Mouse (Mus musculus) intestine, embryonic 16.5 days (tissue): ENCODE measurements at regions not wholly inside any gene's neighbourhood (a gene's known extent, or its start where the extent isn't known, plus 50 kb on each side); places are given as distances from the start of the nearest gene placed in this dataset.

Experiments used
- ATAC-seq: fragments of 200-750 bp; cut with Nextera tagmentation; 2 replicates; pipeline ENCODE4 v1.8.0; 2017; ENCODE audit warnings: moderate TSS enrichment, moderate library complexity
- H3K27ac ChIP-seq: fragments of 300-500 bp; sonication (generic); 2 replicates; pipeline ENCODE4 v1.5.1; 2014; ENCODE audit warnings: mild to moderate bottlenecking, low read length
- H3K27me3 ChIP-seq: fragments of 300-500 bp; sonication (generic); replicated peaks from 2 replicates; pipeline ENCODE4 v1.6.1; 2014; ENCODE audit warnings: low read length, control low read depth, mixed read lengths; ENCODE audit not compliant: control insufficient read depth, insufficient read depth
- H3K36me3 ChIP-seq: fragments of 300-500 bp; sonication (generic); 2 replicates; pipeline ENCODE4 v1.6.1; 2014; ENCODE audit warnings: low read length, control low read depth; ENCODE audit not compliant: control insufficient read depth, insufficient read depth
- H3K4me1 ChIP-seq: fragments of 300-500 bp; sonication (generic); 2 replicates; pipeline ENCODE4 v1.6.1; 2014; ENCODE audit warnings: low read length, control low read depth, mixed read lengths; ENCODE audit not compliant: control insufficient read depth, insufficient read depth
- H3K4me2 ChIP-seq: fragments of 300-500 bp; sonication (generic); 2 replicates; pipeline ENCODE4 v1.6.1; 2014; ENCODE audit warnings: low read depth, low read length, control low read depth
- H3K4me3 ChIP-seq: fragments of 300-500 bp; sonication (generic); 2 replicates; pipeline ENCODE4 v1.5.1; 2014; ENCODE audit warnings: mild to moderate bottlenecking, low read length
- H3K9ac ChIP-seq: fragments of 300-500 bp; sonication (generic); 2 replicates; pipeline ENCODE4 v1.6.1; 2014; ENCODE audit warnings: low read depth, low read length
- H3K9me3 ChIP-seq: fragments of 300-500 bp; sonication (generic); 2 replicates; pipeline ENCODE4 v1.6.1; 2016; ENCODE audit warnings: low read length, control low read depth; ENCODE audit not compliant: control insufficient read depth
- WGBS: fragments of 180-500 bp; shearing (Covaris S2); extraction: QIAGEN DNeasy Blood & Tissue Kit; methylation state at CpG from one replicate; pipeline ENCODE4 v1.1.7; 2014; 5-methylcytosine and 5-hydroxymethylcytosine counted together

DNA sequence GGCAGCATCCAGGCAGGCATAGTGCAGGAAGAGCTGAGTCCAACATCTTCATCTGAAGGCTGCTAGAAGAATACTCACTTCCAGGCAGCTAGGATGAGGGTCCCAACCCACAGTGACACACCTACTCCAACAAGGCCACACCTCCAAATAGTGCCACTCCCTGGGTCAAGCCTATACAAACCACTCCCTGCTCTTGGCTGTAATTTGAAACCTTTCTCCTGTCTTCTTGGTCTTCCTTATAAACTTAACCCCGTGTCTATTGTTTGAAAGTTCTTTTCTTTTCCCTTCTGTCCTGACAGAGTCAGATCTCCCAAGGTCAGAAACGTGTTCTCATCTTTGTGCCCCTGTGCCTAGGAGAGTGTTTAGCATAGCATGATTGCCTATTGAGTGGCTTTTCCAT lies 311.2 kb downstream of the Adgrl2 start:
- no peak overlapping the region for H3K4me2 ChIP-seq
- no peaks in the 10 kb centered on the region for H3K27me3 ChIP-seq
- no peaks in the 10 kb centered on the region for H3K9me3 ChIP-seq
- no peaks in the 10 kb centered on the region for H3K36me3 ChIP-seq
- H3K4me3 ChIP-seq = no peak overlapping the region
- ATAC-seq = no peak
- H3K4me1 ChIP-seq = no peaks in the 10 kb centered on the region
- H3K27ac ChIP-seq = no peak overlapping the region
- no peak overlapping the region for H3K9ac ChIP-seq
- WGBS = 44% methylated on average over 2 of the region's 2 CpGs

DNA sequence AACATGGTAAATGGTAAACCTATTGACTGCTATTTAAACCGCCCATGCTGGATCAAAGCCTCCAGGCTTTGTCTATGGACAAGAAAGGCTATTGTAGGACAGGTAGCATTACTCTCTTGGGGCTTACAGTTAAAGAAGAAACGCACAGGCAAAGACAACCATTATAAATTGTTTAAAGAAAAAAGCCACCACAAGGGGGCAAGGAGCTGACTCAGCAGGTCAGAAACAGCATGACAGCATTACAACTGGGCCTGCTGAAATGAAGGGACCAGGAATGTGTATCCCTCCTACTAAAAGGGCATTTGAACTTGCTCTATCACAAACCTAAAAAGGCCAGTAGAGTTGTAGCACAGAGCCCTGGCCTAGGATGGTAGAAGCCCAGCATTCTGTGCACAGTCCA lies 314.3 kb downstream of the Adgrl2 start:
- no peak for ATAC-seq
- Histone ChIP-seq H3K27me3 (no peaks in the 10 kb centered on the region), H3K36me3 (no peaks in the 10 kb centered on the region), H3K9ac (no peak overlapping the region), H3K4me2 (no peak overlapping the region), H3K27ac (no peak overlapping the region), H3K4me1 (no peaks in the 10 kb centered on the region), H3K9me3 (no peaks in the 10 kb centered on the region), H3K4me3 (no peak overlapping the region)
- 74% methylated on average over 2 of the region's 2 CpGs for WGBS

DNA sequence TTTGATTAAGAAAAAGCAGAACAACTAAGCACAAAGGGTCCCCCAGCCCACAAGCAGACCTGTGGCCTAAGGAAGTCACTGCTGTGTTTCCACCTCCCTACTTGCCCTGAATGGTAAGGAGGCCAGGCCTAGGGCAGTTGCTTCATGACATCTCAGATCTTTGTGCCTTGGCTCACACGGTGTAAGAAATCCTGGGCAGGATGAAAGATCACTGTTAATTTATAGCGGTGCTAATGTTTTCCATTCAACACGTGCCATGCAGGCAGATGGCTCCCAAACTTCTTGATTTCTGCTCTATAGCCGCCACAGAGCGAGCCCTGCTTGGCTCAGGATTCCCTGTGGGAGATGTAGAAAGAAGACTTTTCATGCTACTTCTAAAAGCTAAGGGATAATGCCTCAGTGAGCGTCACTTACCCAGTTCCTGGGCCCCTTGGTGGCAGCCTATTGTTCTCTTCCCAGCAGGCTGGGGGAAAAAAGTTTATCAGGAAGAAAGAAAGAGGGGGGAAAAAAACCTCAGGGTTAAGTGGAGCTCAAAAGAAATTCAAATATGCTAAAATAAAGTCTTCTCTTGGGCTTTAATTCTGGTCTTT lies 327.4 kb downstream of the Adgrl2 start:
- Histone ChIP-seq H3K4me2 (no peak overlapping the region), H3K4me1 (no peaks in the 10 kb centered on the region), H3K27me3 (no peaks in the 10 kb centered on the region), H3K27ac (no peak overlapping the region), H3K9me3 (no peaks in the 10 kb centered on the region; the same call in 1 of the 2 replicates), H3K36me3 (no peaks in the 10 kb centered on the region), H3K9ac (no peak overlapping the region), H3K4me3 (no peak overlapping the region)
- 36% methylated on average over 6 of the region's 6 CpGs for WGBS
- ATAC-seq = no peak

DNA sequence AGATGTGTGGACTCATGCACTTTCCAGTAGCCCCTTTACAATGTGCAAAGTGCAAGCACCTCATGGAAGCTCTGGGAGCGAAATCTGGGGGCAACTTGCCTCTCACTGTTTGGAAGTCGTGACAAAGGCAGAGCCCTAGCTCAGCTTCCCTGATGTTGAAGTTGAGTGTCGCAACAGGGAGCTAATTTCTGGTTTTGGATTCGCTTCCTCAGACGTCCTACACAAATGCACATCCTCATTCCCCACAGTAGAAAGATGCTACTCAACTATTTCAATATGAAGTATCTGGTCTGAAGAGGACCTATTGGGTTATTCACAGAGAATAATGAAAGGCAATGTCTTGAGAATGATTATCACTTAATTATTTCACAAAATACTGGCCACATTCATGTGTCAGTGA lies 331.3 kb downstream of the Adgrl2 start:
- H3K36me3 ChIP-seq = no peaks in the 10 kb centered on the region
- no peak overlapping the region for H3K27ac ChIP-seq
- no peaks in the 10 kb centered on the region for H3K9me3 ChIP-seq
- no peak overlapping the region for H3K4me2 ChIP-seq
- no peak overlapping the region for H3K4me3 ChIP-seq
- H3K4me1 ChIP-seq = no peaks in the 10 kb centered on the region
- no peaks in the 10 kb centered on the region for H3K27me3 ChIP-seq
- no peak overlapping the region for H3K9ac ChIP-seq
- 88% methylated on average over 5 of the region's 5 CpGs for WGBS
- no peak for ATAC-seq

DNA sequence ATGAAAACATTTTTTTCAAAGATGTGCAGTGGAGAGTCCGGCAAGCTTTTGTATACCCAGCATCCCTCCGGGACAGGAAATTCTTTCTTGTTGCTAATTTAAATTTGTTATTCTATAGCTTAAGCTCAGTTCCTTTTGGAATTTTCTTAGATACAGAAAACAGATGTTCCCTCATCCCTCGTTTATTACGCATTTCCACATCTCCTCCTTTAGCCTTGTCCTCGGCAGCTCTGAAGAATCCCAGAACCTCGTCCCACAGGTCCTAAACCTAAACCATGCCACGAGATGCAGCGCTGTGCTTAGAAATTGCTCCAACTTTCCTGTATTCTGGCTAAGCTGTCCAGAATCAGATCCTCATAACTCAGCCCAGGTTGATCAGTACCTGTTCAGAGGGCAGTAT lies 332.0 kb downstream of the Adgrl2 start:
- H3K36me3 ChIP-seq = no peaks in the 10 kb centered on the region
- no peak overlapping the region for H3K4me2 ChIP-seq
- no peaks in the 10 kb centered on the region for H3K27me3 ChIP-seq
- ATAC-seq = no peak
- 61% methylated on average over 8 of the region's 8 CpGs for WGBS
- H3K9me3 ChIP-seq = no peaks in the 10 kb centered on the region
- H3K4me3 ChIP-seq = no peak overlapping the region
- no peak overlapping the region for H3K9ac ChIP-seq
- no peaks in the 10 kb centered on the region for H3K4me1 ChIP-seq
- no peak overlapping the region for H3K27ac ChIP-seq

DNA sequence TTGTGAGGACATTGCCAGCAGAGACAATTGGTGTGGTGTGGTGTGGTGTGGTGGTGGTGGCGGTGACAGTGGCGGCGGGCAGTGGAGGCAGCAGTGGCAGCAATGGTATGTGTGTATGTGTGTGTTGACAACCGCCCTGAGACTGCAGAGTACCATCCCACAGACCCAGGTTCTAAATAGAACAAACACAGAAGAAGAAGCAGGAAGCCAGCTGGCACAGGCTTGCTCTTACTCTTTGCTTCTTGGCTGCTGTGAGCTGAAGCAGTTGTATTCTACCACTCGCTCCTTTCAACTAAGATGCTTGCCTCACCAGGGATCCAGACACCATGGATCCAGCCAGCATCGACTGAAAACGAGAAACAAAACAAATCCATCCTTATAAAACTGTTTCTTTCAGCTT lies 334.2 kb downstream of the Adgrl2 start:
- 86% methylated on average over 7 of the region's 7 CpGs for WGBS

DNA sequence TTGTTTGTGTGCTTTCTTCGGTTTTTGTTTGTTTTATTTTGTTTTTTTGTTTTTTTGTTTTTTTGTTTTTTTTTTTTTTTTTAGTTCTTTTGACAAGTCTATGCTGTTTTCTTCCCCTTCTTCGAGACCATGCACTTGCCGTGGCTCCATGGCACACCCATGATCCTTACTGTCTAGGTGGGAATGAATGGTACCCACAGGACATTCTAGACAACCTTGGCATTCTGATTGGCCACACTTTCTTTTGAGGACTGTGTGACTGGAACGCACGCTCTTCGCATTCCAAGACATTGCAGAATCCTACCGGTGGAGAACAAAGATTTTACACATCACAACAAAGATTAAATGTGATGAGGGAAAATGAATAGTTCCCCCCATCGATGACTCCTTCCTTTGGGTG lies 340.1 kb downstream of the Adgrl2 start:
- ATAC-seq = no peak
- H3K9ac ChIP-seq = no peak overlapping the region
- no peak overlapping the region for H3K4me2 ChIP-seq
- WGBS = 69% methylated on average over 8 of the region's 8 CpGs
- H3K9me3 ChIP-seq = no peaks in the 10 kb centered on the region
- 0 out of 2 replicates have a peak, but pooled peaks cover 4% of the 10 kb centered on the region for H3K4me1 ChIP-seq
- H3K36me3 ChIP-seq = no peaks in the 10 kb centered on the region
- no peak overlapping the region for H3K27ac ChIP-seq
- H3K27me3 ChIP-seq = no peaks in the 10 kb centered on the region
- no peak overlapping the region for H3K4me3 ChIP-seq

More for the DNA sequence above, 334.2 kb downstream of the Adgrl2 start:
- Histone ChIP-seq H3K4me3 (no peak overlapping the region), H3K27ac (no peak overlapping the region), H3K36me3 (no peaks in the 10 kb centered on the region), H3K9ac (no peak overlapping the region), H3K27me3 (no peaks in the 10 kb centered on the region), H3K4me1 (0 out of 2 replicates have a peak, but pooled peaks cover under 1% of the 10 kb centered on the region), H3K9me3 (no peaks in the 10 kb centered on the region), H3K4me2 (no peak overlapping the region)
- no peak for ATAC-seq

DNA sequence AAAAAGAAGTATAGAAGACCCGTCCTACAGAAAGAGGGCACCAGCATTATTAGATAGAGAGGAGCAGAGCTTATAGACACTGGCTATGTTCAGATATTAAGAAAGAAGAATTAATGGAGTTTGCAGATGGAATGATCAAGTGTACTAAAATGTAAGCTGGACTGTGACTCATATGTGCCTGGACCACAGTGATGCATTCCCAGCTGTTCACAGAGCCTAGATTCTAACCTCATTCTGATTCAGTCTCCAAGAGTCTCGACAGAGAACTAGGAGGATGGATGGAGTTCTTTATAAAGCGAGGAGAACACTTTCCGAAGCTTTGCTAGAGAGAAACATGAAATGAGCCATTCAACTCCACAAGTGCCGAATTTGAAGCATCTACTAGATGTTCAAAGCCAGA lies 345.4 kb downstream of the Adgrl2 start:
- Histone ChIP-seq H3K9me3 (no peaks in the 10 kb centered on the region), H3K27me3 (no peaks in the 10 kb centered on the region), H3K4me3 (no peak overlapping the region), H3K27ac (no peak overlapping the region), H3K4me2 (no peak overlapping the region), H3K9ac (no peak overlapping the region), H3K4me1 (no peaks in the 10 kb centered on the region), H3K36me3 (no peaks in the 10 kb centered on the region)
- no peak for ATAC-seq
- 86% methylated on average over 5 of the region's 5 CpGs for WGBS

DNA sequence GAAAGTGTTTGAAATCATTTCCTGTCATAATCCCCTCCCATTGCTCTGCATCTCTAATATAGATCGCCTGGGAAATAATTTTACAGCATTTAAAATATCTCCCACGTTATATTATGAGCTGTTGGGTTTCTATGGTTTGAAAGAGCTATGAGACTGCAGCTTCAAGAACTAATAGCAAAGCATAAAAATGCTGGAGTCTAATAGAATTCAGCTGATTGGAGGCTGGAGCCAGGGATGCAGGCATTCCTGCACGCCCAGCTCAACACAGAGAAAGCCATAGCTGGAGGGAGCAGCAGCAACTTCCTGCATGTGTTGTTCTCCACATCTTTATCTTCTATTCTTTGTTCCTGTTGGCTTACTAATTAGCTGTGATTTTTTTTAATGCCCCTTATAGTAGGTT lies 348.8 kb downstream of the Adgrl2 start:
- Histone ChIP-seq H3K27ac (no peak overlapping the region), H3K4me2 (no peak overlapping the region), H3K9me3 (no peaks in the 10 kb centered on the region), H3K36me3 (no peaks in the 10 kb centered on the region), H3K9ac (no peak overlapping the region), H3K4me1 (no peaks in the 10 kb centered on the region), H3K4me3 (no peak overlapping the region), H3K27me3 (no peaks in the 10 kb centered on the region)
- no peak for ATAC-seq
- WGBS = 68% methylated on average over 3 of the region's 3 CpGs

DNA sequence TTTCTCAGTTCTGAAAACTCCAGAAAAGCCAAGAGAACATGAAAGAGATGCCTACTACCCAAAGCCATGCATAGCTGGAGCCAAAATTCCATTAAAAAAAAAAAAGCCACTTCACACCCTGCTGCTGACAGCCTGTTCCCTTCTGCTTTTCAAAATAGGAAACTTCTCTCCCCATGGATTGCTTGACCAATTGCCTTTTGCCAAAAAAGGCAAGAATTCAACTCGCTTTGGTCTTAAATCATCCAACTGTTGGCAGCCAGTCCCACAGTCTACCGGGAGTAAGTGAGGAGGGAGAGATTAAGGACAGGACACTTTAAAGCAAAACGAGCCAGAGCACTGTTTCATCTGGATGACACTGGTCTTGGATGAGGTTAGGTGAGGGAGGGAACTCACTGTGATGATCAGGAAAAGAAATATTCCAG lies 349.7 kb downstream of the Adgrl2 start:
- no peaks in the 10 kb centered on the region for H3K9me3 ChIP-seq
- no peak overlapping the region for H3K4me2 ChIP-seq
- H3K27ac ChIP-seq = no peak overlapping the region
- no peak overlapping the region for H3K9ac ChIP-seq
- no peak for ATAC-seq
- no peak overlapping the region for H3K4me3 ChIP-seq
- 36% methylated on average over 3 of the region's 3 CpGs for WGBS
- H3K27me3 ChIP-seq = no peaks in the 10 kb centered on the region
- no peaks in the 10 kb centered on the region for H3K36me3 ChIP-seq
- H3K4me1 ChIP-seq = no peaks in the 10 kb centered on the region
